Mouse (Mus musculus) left cerebral cortex, adult 18-20 months (tissue): Measurements from ENCODE around the gene Sema3b. TPM values are rescaled to one million over a fixed set of nuclear protein-coding genes. Genes with fewer than 3 reads are reported as not detected.

ENCODE experiments used
- DNase-seq, 2 experiments: peaks; one replicate each; pipeline ENCODE4 v3.0.0; 2021 to 2022; ENCODE audit warnings: low spot score in 2 of 2, mixed read lengths in 1 of 2
- total RNA-seq, 2 experiments: library from RNA; stranded (reverse); gene quantifications; 2 replicates each; pipeline ENCODE4 v1.2.3; 2021

Gene Sema3b
- total RNA-seq, 2 experiments from 2014 or later: 3.5 to 4.5 TPM

GRCm38 (mm10) chr9:107633661-107634405 lies 24.8 kb upstream of the Sema3b start:
- DNase-seq: peak in 1 of 2 experiments; percentile 33

DNA sequence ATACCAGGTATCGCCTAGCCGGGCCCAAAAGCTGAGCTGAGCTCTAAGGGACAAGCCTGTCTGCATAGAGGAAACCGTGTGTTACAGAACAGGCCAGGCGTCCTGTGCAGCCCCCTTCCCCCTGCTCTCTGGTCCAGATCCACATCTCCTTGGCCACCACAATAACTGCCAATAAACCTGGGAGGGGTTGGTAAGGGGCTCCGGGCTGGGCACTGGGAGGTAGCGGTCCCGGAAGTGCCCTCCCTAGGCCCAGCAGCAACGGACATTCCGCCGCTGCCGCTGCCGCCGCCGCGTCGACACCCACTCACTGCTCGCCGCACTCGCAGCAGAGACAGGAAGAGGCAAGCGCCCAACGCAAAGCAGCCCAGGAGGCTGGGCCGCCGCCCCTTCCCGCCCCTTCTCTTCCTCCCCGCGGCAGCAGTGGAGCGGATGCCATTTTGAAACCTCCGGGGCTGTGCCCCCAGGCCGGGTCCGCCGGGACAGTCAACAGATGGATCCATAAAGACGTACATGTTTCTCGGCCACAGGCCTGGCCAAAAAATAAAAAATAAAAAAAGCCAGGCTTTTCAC lies 24.1 kb upstream of the Sema3b start:
- DNase-seq: peak; percentile 69 to 81

- peak; percentile 40 to 45 for DNase-seq
Measured at GRCm38 (mm10) chr9:107632478-107632877, 23.4 kb upstream of the Sema3b start.

- DNase-seq: no peak
Measured at GRCm38 (mm10) chr9:107631861-107632260, 22.8 kb upstream of the Sema3b start.

GRCm38 (mm10) chr9:107631311-107631826 lies 22.3 kb upstream of the Sema3b start:
- no peak for DNase-seq

GRCm38 (mm10) chr9:107630576-107630975 lies 21.5 kb upstream of the Sema3b start:
- peak in 1 of 2 experiments; percentile 33 for DNase-seq

- DNase-seq: no peak
Measured at GRCm38 (mm10) chr9:107629901-107630425, 20.9 kb upstream of the Sema3b start.

DNA sequence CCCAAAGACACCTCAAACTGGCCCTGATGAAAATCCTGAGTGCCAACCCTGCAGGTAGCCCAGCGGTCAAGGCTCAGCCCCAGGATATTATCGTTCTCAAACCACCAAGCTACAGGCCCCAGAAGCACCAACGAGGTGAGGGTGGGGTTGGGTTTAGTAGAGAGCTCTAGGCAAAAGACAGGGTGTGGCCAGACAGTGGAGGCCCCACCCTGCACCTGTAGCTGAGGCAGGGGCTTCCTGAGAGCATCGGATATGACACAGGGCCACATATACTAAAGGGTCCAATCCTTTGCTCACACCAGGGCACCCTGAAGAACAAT lies 20.3 kb upstream of the Sema3b start:
- no peak for DNase-seq

GRCm38 (mm10) chr9:107628721-107629410 lies 19.8 kb upstream of the Sema3b start:
- no peak for DNase-seq

DNA sequence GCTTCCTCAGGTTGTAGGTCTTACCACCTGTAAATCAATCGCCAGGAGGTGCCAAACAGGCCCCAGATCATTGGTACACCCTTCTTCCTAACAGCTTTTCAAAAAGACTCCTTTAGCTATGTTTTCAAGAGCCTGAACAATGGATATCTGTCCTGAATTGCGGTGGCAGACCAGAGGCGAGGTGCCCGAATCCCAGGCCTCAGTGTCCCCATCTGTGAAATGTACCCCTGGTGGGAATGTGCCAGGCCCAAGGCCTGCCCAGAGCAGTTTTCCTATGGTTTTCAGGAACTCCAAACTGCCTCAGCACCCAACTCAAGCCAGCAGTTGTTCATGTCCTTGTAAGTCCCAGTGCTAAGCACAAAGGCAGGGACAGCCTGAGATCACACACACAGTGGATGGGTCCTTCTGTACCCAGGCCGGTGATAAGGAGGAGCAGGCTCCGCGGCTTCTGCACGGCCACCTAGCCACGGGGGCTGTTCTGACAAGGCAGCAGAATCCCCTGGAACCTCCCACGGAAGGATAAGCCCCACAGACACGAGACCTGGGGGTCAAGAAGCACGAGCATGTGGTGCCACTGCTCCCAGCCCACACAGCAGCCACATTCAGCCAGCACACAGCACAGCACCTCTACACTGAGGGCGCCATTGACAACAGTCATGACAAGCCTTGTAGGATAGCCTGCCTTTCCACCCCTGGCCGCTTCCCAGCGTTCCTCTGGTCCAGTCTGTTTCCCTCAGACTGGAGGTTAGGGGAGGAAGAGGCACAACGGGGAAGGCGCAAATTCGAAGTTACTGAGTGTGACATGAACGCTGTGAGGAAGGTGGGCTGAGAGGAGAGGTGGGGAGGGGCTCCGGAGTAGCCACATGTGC lies 18.6 kb upstream of the Sema3b start:
- no peak for DNase-seq

DNA sequence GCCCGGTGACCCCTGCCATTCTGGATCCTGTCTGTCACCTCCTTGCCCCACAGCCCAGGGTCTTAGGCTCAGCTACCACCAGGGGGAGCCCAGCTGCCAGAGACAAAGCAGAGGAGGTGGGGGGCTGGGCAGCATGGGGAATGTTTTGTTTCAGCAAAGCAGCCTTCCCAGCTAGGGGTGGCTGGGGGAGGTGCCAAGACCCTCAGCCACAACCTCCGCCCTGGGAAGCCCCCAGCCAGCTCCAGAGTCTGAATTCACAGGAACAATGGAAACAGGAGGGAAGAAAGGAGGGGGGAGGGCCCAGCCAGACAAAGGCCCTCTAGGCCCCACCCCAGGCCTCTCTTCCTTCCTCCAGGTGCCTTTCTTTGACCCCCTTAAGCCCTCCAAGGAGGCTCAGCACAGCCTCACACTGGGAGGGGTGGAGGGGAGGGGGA lies 17.8 kb upstream of the Sema3b start:
- DNase-seq: peak; percentile 69 to 79

DNA sequence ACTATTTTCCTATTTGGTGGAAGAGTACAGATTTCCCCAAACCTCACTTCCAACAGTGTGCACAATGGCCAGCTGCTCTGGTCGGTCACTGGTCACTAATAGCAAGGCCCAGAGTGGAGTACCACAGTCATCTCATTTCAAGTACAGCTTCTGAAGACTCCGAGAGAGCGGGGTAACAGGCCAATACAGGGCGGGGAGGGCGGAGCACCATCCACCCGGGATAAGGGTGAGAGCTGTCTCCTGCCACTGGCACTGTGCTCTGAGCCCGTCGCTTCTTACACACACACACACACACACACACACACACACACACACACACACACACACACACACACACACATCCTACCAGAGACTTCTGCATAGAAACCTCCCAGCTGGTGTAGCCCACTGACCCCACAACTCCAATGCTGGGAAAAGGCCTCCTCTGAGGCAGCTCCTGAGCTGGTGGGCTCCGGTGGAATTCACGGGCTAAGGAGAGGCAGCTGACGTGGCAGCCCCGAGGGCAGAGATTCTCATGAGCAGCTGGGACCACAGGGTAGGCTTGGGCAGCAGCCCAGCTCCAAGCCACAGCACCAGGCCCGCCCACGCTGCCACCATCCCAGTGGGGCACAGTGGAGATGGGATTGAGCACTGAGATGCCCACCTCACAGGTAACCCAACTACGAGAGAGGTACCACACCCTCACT lies 17.3 kb upstream of the Sema3b start:
- DNase-seq: no peak

GRCm38 (mm10) chr9:107625351-107626128 lies 16.5 kb upstream of the Sema3b start:
- DNase-seq: no peak

GRCm38 (mm10) chr9:107624951-107625350 lies 15.9 kb upstream of the Sema3b start:
- no peak for DNase-seq

DNA sequence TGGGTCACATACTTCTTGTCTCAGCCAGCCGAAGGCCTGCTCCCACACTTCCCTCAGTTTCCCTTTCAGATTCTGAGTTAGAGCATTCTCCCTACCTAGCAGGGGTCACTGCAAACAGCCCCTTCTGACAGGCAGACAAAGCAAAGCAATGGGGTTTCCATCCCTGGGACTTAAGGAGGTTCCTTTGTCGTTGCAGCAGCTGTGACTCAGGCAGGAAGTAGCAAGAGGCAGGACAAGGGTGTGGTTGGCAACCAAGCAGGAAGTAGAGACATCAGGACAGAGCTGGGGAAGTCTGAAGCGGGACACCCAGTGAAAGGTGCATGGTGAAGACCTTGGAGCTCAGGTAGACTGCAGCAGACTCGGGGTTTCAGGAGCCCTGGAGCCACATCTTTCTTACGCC lies 15.5 kb upstream of the Sema3b start:
- DNase-seq: no peak

GRCm38 (mm10) chr9:107620954-107621353 lies 11.9 kb upstream of the Sema3b start:
- DNase-seq: no peak

- no peak for DNase-seq
Measured at GRCm38 (mm10) chr9:107619546-107619879, 10.5 kb upstream of the Sema3b start.

DNA sequence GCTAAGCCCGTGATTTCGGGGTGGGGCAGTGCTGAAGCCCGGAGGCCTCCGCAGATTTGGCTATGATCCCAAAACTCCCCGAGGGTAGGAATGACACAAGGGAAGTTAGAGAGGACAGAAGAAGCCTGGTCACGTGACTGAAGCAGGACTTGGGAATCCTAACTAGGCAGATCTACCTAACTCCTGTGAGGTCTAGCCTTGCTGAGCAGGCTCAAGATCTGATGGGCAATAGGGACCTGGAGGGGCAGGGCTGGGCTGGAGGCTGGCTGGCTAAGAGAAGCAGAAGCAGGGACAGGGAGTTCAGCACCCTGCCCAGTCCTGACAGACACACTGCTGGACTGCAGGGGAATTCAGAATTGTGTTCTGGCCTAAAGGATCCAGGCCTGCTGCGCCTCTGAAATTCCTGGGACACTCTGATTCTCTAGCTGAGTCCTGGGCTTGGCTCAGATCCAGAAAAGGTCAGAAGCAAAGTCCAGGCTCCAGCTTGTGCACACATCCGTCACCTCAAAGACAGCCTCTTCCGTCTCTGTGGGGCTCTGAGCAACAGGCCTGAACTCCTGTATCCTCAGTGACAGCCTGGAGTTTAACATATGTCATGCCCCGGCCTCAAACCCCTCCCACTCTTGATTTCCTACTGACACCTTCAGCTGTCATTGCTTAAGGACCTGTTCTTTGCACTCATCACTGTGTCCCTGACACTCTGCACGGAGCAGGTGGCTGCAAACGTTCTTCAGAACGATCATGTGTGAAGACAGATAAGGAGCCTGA lies 9.9 kb upstream of the Sema3b start:
- no peak for DNase-seq

- no peak for DNase-seq
Measured at GRCm38 (mm10) chr9:107618098-107618497, 9.1 kb upstream of the Sema3b start.
